Mouse (Mus musculus) layer of hippocampus, adult 2 months (tissue): Measurements from ENCODE around the gene Olfr544. TPM values are rescaled to one million over a fixed set of nuclear protein-coding genes. Genes with fewer than 3 reads are reported as not detected.
"Not testable (repeated sequence)": the region's sequence is repeated elsewhere in the genome, so short reads cannot be mapped to it uniquely, and the experiment has no call there.

Source experiments
- DNase-seq, 2 experiments: peaks; one replicate each; pipeline ENCODE4 v3.0.0; 2022; ENCODE audit warnings: low spot score in 2 of 2
- H3K27ac ChIP-seq: fragments of 200-600 bp; 2 replicates; pipeline ENCODE4 v1.8.1; 2022
- H3K4me3 ChIP-seq: fragments of 200-600 bp; 2 replicates; pipeline ENCODE4 v1.8.1; 2022; ENCODE audit warnings: mild to moderate bottlenecking
- CTCF ChIP-seq: fragments of 200-600 bp; conservative IDR thresholded peaks from 2 replicates; pipeline ENCODE4 v1.8.1; 2022; ENCODE audit warnings: antibody characterized with exemption, mild to moderate bottlenecking, moderate library complexity
- total RNA-seq, 2 experiments: library from RNA; stranded (reverse); gene quantifications; 2 replicates each; pipeline ENCODE4 v1.2.3; 2021

Olfr544 gene
- total RNA-seq, 2 experiments from 2014 or later, result not detected

DNA sequence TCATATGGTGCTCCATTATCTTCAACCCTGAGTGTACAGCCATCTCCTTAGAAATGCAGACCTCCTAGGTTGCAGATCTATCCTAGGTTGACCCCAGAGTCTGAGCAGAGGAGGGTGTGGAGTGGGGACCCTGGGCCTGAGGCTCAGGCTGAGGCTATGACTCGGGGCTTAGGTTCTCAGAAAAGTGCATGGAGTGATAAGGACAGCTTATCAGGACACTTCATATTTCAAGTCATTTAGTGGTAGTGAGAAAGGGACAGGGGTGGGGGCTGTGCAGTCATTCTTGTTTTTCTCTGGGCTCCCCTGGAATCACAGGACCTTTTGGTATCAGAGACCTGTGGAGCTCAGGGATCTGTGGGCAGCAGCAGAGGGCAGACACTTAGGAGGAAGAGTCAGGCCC lies 2.0 kb downstream of the Olfr544 start:
- no peak for DNase-seq
- no peak for TF ChIP-seq CTCF
- no peak overlapping the region for H3K27ac ChIP-seq
- H3K4me3 ChIP-seq, result no peak overlapping the region

DNA sequence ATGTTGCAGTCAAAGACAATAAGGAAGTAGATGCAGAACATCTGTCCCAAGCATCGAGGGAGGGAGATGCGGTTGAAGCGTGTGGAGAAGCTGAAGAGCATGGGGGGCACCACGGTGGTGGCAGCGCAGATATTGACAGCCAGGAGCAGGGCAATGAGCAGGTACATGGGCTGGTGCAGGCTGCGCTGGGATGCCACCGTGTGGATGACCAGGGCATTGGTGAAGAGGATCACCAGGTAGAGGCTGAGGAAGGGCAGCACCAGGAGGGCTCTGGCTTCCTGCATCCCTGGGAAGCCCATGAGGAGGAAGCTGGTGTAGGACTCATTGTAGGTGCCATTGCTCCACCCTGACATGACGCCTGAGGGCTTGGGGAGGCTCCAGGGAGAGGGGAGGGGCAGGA lies 3.3 kb downstream of the Olfr544 start:
- DNase-seq, H3K27ac ChIP-seq, H3K4me3 ChIP-seq: not testable (repeated sequence)

DNA sequence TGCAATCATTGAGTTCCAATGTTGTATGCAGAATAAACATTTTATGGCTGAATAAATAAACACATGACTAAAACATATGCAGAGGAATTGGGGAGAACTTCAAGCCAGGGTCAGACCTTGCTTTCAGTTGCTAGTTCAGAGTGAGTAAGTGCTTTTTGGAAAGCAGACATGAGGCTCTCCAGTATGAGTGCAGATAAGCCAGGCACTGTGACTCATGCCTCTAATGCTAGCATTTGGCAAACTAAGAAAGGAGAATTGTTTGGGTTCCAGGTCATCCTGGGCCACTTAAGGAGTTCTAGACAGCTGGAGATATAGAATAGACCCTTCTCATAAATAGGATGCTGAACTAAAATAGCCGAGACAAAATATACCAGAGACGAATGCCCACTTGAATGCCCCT lies 4.4 kb downstream of the Olfr544 start:
- TF ChIP-seq CTCF, result no peak

DNA sequence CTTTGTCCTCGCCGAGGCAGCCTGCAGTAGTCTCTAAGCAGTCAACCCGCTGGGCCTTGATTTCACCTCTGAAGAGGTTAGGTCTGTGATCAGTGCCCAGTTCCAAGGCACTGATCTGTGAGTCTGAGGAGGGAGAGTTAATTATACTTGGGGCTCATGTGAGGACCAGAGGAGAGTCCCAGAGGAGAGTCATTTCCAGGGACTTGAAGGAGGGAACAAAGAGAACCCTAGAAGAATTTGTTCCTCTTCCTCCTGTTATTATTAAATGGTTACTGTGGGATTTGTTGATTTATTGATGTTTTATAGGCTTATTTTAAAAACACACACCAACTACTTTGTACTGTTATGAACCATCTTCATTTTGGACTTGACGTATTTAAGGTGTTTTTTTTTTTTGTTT lies 6.5 kb downstream of the Olfr544 start, which contains the start of gene Olfr543:
Gene Olfr543, minus strand, starts transcription at position 101 of the 400 bp plus-strand sequence.
- no peak for TF ChIP-seq CTCF
- no peak for DNase-seq

More for the DNA sequence above, 4.4 kb downstream of the Olfr544 start:
- DNase-seq, result no peak
- H3K4me3 ChIP-seq, result no peak overlapping the region
- H3K27ac ChIP-seq, result no peak overlapping the region

DNA sequence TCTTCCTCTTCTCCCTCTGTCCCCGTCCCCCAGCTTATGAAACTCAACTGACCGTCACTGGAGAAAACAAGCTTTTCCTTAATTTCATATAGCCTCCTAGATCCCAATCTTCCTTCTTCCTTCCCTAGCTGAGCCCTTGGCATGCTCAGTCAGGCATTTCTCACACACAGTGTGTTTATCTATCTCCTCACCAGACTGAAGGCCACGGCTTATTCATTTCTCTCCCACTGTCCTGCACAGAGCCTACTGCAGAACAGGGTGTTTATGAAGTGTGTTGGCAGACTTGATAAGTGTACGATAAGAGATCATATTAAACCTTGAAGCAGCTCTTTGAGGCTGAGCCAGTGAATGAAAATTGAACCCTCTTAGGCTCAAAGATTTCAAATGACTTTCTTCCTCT lies 7.3 kb downstream of the Olfr544 start:
- H3K4me3 ChIP-seq, result no peak overlapping the region
- no peak for DNase-seq
- no peak for TF ChIP-seq CTCF
- H3K27ac ChIP-seq, result no peak overlapping the region

More for the DNA sequence above, 6.5 kb downstream of the Olfr544 start, which contains the start of gene Olfr543:
- Histone ChIP-seq H3K4me3 (no peak within 1 kb of the TSS), H3K27ac (no peak within 1 kb of the TSS)

DNA sequence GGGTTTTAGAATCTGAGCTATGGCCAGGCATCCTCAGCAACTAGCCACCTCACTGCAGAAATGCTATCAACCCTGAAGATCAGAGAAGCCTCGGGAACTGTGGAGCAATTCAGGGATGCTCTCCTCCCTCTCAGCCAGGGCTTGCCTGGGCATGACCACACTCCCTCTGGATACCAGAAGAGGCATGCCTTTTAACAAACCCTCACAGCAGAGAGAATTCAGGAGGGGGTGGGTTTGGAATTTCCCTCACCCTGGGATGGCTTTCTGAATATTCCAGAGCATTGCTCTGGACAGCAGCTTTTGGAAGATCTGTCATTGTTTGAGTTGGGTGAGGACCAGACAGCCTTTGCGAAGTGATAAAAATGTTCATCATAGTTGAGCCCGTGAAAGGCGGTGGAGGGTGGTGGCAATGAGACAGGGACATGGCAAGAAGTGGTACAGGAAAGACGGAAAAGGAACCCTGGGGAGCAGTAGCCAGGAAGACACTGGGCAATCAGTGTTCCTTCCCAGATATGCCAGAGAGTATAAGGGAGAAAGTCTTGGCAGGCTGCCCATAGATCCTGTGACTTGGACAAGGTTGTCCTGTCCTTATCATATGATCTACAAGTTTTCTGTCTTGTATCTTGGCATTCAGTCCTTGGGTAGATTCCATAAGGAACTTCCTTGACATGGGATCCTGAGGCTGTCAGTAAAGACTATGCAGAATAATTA lies 8.6 kb downstream of the Olfr544 start:
- Histone ChIP-seq H3K4me3 (no peak overlapping the region), H3K27ac (no peak overlapping the region)
- no peak for DNase-seq
- TF ChIP-seq CTCF, result no peak

DNA sequence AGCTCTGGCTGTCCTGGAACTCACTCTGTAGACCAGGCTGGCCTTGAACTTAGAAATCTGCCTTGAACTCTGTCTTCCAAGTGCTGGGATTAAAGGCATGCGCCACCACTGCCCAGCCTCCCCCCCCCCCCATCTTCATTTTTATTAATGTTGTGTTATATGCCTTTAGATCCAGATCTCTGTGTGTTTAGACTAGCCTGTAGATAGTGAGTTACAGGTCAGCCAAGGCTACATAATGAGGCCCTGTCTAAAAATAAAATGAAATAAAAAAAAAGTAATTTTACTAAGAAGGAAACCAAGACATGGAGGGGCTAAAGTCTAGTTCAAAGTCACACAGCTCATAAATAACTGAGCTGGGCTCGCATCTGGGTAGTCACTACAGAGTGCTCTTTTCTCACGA lies 9.2 kb downstream of the Olfr544 start:
- DNase-seq, result no peak
- H3K4me3 ChIP-seq, result no peak overlapping the region
- H3K27ac ChIP-seq, result no peak overlapping the region
- TF ChIP-seq CTCF, result no peak

DNA sequence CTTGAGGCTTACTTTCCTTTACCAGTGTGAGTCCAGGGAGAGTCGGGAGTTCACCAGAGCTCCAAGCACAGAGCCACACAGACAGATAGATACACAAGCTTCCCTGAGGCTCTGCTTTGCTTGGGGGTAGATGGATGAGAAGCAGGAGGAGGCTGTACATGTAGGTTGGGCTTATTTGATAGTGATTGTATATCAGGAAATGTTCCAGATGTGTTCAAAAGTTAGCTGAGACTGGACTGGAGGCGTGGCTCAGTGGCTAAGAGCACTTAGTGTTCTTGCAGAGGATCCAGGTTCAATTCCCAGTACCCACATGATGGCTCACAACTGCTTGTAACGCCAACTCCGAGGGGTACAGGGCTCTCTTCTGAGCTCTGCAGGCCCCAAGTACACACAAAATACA lies 9.7 kb downstream of the Olfr544 start:
- Histone ChIP-seq H3K27ac (no peak overlapping the region), H3K4me3 (no peak overlapping the region)
- TF ChIP-seq CTCF, result no peak
- DNase-seq, result no peak

DNA sequence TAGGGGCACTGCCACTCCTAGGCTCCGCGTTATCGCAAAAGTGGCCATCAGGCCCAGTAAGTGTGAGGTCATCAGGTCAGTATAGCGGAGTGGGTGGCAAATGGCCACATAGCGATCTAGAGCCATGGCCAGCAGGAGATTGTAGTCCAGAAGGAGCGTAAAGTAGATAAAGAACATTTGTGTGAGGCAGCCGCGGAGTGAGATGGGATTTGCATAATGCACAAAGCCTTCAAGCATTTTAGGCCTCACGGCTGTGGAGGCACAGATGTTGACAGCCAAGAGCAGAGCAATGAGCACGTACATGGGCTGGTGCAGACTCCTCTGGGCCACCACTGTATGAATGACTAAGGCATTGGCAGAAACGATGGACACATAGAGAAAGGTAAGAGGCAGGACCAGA lies 10.7 kb downstream of the Olfr544 start:
- no peak overlapping the region for H3K4me3 ChIP-seq
- DNase-seq, result no peak
- no peak overlapping the region for H3K27ac ChIP-seq
- TF ChIP-seq CTCF, result no peak

DNA sequence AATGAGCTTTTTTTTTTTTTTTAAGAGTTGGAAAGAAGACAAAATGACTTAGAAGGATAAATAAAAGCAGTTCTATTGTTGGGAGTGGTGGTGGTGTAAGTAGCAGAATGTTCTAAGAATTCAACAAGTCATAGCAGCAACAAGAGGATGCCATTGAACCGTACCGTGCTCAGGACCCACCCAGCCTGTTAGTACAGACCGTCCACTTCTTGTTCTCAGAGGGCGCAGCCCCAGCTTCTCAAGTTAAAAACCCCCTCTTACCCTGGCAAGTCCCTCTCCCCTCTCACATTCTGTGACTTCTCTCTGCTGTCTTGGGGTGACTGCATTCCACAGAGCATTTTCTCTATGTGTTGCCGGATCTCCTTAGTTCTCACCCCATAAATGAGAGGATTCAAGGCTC lies 11.5 kb downstream of the Olfr544 start:
- DNase-seq, result no peak
- no peak for TF ChIP-seq CTCF
- Histone ChIP-seq H3K27ac (no peak overlapping the region), H3K4me3 (no peak overlapping the region)

DNA sequence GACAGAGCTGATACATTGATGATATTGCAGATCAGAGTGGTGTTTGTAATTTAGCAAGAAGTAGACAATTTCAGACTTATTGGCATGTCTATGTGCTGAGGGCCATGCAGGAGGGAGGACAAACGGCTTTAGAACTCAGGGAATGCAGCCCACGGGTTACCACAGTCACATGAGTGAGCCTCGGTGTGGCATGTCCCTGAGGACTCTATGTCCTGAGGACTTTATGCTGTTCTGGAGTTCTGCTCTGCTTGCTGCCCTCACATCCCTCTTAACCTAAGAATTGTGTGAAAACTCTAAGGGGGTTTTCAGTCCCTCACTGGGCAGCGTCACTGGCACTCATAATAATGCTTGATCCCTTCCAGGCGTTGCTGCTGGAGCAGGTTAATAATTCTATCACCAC lies 15.4 kb downstream of the Olfr544 start:
- no peak for DNase-seq
- no peak for TF ChIP-seq CTCF
- no peak overlapping the region for H3K4me3 ChIP-seq
- no peak overlapping the region for H3K27ac ChIP-seq

DNA sequence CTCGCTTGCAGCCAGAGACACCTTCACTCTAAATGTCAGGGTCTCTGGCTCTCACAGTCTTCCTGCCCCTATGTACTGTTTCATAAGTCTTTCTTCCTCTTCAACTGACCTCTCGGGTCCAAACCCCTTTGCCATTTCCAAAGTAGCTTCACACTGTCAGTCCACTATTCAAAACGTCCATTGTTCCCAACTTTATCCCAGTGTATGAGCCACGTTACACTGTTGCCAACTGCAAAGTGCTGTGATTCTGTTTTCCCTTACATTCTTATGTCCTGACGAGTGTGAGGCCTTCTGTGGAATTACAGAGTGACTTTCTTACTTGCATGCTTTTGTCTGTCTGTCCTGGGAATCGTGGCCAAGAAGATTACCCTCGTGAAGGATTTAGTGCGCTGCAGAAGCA lies 20.5 kb downstream of the Olfr544 start:
- no peak for DNase-seq
- Histone ChIP-seq H3K4me3 (no peak overlapping the region), H3K27ac (no peak overlapping the region)
- TF ChIP-seq CTCF, result no peak

DNA sequence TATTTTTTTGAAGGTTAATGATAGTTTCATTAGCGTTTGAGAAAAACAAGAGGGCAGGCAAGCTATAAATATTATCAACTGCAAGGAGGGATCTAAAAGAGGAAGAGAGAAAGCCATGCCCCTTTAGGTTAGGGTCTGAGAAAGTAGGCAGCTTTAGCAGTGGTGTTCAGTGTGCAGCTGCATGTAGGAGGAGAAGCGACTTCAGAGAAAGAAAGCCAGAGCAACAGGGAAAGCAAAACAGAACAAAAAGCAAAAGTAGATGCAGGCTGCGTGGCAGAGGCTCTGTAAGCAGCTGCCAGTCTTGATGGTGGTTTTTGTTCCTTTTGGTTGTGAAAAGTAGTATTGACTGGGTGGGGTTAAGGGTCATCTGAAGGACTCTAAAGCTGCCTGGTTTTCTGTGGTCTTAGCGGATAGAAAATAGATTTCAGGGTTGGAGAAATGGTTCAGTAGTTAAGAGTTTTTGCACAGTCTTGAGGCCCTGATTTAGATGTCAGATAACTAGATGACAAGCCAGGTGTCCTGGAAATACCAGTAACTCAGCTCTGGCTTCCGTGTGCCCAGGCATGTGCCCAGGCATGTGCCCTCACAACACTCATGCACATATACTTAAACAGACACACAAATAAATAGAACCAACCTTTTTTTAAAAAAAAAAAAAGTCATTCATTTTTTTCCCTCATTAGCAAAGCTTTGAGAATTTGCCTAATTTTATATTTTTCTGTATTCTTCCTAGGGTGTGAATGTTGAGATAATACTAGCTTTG lies 29.3 kb downstream of the Olfr544 start:
- TF ChIP-seq CTCF, result no peak
- H3K27ac ChIP-seq, result no peak overlapping the region
- DNase-seq, result no peak
- no peak overlapping the region for H3K4me3 ChIP-seq

DNA sequence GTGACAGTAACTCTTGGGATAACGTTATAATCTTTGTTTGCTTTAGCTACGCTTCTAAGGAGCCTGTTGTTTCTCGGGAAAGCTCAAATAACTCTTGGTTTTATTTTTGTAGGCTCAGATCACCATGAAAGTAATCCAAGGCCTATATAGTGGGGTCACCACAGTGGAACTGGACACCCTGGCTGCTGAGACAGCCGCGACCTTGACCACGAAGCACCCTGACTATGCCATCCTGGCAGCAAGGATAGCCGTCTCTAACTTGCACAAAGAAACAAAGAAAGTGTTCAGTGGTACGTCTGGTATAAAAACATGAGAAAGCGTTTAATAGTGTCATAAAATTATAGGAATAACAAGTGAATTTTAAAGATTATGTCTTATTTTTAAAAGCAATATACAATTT lies 41.7 kb downstream of the Olfr544 start:
- DNase-seq, result no peak
- H3K27ac ChIP-seq, result no peak overlapping the region
- H3K4me3 ChIP-seq, result no peak overlapping the region
- no peak for TF ChIP-seq CTCF
